Mouse (Mus musculus): ENCODE results near the gene Samd8.
A peak's percentile ranks its signal among the peaks of the same experiment; 100 is the strongest.

The Samd8 gene

DNA sequence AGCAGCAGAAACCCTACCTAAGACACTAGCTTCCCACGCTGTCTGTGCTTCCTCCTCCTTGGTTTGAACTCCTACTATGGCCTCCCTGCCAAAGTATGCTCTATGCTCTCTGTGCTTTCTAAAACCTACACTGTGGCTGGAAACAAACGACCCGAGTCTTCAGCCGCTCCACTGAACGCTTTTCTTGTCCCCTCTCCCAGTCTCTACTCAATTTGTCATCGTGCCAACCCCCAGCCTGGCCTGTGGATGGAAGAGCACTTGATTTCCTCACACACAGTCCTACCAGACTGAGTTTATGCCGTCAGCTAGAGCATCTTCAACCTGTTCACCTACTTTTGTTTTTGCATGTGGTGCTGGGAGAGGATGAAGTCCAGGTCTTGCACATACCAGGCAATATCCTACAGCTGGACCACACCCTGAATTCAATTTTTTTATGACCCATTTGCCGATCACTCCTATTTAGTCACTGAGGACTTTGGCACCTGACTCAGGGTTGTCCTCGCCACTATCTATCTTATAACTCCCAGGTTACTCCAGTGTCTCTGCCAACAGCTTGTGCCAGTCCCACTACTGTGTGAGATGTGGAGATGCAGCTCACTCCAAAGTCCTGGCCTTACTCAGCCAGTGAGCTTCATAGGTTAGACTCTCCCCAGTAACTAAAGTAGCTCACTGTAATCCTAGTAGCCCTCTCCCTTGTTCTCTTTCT is 75.6 kb downstream of the Samd8 start:
- no peak for DNase-seq (ENCODE audit: low spot score in 2 of 2)

DNA sequence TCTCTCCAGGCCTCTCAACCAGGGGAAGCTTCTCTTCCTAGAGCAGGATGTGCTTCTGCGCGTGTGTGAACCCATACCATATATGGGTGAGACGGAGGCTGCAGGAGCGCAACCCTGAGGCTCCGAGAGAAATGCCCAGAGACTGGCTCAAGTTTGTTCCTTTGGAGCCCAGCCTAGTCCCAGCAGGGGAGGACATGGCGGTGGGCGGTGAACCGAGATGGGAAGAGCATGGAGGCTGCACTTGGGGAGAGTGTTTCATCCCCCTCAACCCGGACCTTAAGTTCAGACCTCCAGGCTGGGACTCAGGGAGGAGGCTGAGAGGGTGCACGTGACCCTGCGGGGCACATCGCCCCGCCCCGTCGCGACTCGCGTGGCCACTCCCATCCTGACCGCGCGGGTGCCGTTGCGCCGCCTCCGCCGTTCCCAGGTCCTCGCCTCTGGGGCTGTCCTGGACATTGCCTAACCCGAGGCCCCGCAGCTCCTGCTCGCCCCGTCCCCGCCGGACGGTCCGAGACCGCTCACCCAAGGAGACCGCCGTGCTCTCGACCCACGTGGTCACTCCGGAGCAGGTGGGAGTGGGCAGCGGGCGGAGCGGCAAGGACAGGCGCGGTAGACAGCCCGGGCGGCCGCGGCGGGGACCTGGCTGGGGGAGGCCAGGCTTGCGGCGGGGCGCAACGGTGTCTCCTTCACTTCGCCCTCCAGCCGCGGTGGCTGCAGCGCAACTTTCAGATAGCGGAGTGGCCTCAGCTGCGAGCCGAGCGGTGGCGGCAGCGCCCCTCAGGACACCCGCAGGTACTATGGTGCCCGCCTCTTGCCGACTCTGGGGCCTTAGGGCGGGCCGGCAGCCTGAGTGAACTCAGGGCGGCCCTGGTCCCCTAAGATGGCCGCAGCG is 80.8 kb downstream of the Samd8 start:
- DNase-seq (ENCODE audit: low spot score in 2 of 2): peak; percentile 95 to 97

DNA sequence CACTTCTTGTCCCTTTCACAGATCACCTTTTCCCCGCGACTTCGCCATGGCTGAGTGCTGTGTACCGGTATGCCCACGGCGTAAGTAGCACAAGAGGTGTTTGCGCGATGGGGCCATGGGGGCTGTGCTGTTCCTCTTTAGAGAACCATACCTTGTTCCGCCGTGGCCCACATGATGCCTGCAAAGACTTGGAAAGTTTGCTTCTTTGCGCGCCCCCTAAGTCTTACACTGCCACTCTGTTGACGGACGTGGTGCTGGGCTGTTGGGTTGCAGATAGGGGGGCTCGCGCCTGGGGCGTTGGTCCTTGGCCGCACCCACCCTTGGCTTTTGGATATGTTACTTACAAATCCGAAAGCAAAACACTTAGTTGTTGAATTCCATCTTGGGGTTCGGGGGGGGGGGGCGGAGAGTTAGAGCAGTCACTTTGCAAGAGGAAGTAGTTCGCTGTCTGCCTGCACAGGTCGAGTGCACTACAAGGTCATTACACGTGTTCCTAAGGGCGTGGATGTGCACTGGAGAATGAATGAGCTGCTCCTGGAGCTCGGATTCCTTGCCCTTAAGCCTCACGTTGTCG is 81.6 kb downstream of the Samd8 start:
- no peak for DNase-seq (ENCODE audit: low spot score in 2 of 2)

DNA sequence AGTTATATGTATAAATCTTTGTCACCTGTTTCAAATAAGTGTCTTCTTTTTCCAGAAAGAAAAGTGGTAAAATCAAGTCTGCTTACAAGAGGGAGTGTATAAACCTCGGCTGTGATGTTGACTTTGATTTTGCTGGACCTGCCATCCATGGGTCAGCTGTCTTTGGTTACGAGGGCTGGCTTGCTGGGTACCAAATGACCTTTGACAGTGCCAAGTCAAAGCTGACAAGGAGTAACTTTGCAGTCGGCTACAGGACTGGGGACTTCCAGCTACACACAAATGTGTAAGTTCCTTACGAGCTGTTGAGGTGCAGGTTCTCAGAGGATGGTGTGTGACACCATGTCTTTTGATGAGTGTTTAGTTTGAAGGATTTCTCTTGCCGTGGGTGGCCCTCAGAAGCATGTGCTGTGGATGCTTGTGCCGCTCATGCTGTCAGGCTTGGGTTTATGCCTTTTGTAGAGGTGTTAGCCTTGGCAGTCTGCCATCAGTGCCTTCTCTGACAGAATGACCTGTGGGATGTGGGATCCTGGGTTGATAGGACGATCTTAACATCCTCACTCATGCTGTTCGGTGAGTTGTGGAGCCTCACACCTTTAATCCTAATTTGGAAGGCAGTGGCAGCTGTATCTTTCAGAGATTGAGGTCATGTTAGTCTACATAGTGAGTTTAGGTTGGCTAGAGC is 88.1 kb downstream of the Samd8 start:
- DNase-seq (ENCODE audit: low spot score in 2 of 2): no peak

DNA sequence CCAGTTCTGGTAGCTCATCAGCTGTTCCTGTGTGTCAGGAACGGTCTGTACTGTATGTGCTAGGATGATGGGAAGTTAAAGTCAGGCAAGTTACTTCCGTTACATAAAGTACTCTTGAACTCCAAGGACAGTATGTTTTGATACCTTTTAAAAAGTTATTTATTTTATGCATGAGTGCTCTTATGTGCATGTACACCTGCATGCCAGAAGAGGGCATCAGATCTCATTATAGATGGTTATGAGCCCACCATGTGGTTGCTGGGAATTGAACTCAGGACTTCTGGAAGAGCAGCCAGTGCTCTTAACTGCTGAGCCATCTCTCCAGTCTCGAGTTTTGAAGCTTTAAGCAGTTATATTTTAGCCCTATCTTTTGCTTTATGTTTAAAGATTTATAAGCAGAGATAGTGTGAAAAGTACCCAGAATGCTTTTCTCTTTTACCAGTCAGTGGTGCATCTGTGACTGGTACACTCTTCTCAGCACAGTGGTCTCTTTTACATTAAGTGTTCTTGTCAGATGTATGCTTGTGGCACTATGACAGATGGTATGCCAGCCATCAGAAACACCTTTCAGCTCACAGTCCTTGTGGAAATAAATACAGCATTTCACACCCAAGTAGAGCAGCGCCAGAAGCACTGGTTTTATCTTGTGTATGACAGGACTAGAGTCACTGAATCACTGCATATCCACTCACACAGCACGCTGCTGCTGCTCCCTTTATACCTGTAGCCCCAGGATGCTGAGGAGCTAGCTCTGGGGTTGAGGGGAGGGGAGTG is 91.7 kb downstream of the Samd8 start:
- DNase-seq (ENCODE audit: low spot score in 2 of 2): no peak

DNA sequence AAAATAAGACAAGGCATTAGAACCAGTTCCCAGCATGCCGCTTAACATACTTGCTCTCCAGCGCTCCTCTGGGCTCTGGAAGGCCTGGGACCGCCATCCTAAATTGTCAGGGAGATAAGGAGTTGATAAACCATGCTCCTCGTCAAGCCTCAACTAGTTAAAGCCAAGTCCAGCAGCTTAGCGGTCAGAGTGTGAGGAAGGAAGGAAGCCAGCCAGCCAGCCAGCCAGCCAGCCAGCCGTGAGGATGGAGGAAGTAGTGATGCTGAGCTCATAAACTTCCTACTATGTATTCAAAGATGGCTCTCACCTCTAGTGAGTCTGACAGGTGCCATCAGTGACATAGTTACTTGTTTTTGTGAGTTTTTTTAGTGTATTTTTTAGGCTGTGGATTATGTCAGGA is 92.9 kb downstream of the Samd8 start:
- DNase-seq (ENCODE audit: low spot score in 2 of 2): no peak

DNA sequence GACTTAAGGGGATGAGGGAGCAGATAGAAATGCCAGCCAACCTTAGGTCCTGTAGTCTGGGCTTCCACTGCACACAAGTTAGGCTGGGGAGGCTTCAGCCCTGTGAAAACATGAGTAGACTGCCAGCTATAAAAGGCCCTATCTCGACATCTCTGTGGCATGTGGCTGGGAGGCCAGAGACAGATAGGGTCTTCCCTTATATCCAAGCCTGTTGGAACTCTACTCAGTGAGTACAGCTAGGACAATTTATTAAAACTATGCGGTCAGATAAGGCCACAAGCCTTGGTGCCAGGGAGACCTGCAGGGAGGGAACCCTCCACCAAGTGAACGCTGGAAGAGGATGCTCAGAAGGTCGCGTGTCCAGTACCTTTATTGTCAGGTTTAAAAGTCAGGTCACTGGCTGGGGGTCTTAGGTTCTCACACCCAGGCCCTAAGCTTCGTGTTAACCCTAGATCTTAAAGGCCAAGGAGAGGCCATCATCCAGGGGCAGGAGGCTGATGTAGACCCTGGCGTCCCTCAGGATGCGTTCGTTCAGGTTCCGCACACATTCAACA is 96.6 kb downstream of the Samd8 start:
- no peak for DNase-seq (ENCODE audit: low spot score in 2 of 2)

DNA sequence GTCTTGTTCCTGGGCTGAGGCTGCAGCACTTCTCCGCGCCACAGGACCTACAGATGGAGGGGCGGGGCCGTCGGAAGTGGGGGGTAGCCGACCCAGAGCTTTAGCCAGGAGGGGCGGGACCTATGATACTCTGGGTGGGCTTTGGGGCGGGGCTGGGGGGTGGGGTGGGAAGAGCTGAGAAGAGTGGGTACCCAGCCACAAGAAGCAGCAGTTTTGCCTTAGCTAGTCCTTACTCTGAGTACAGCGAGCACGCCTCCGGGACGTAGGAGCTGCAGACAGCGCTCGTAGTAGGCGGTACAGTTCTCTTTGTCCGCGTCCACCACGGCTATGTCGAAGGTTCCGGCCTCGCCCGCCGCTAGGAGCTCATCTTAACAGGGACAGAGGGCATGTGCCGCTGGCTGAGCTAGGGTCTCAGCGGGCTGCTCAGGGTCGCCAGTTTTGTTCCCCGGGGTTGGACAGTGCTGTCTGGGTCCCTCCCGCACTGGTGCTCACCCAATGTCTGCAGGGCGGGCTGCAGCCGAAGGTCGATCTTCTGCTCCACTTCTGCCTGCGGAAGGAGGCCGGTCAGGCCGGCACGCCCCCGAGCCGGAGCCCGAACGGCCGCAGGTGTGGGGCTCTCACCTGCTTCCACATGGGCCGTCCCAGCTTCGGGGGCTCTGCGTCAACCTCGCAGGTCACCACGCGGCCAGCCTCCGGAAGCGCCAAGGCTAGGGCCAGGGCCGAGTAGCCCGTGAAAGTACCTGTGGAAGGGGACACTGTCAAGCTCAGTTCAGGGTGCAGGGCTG is 97.2 kb downstream of the Samd8 start:
- DNase-seq (ENCODE audit: low spot score in 2 of 2): peak; percentile 57 to 60

Data from right cerebral cortex, adult 2 months (tissue).